Mouse (Mus musculus): ENCODE data around the gene Tmem132d. TPM values are rescaled to one million over a fixed set of nuclear protein-coding genes. Genes with fewer than 3 reads are reported as not detected.

Tmem132d gene
- polyA plus RNA-seq, 2 experiments: 0.33 to 0.58 TPM

DNA sequence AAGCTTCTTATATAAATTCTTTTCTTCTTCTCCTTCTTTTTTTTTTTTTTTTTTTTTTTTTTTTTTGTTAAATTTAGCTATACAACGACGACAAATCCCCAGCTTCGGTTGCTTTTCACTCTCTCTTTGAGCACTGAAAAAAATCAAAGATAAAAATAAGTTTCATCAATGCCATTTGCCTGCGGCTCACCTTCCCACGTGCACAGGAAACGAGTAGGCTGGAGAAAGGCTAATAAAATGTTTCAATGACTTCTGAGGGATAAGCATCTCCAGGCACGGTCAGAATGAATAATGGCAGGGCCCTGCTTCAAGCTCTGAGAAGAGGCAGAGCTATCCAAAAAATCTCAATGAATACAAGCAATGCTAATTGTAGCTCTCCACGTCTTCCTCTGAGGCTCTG lies 330.3 kb downstream of the Tmem132d start:
- no peaks in the 10 kb centered on the region for H3K4me1 ChIP-seq (ENCODE audit: control insufficient read depth, insufficient read depth, low read length)

DNA sequence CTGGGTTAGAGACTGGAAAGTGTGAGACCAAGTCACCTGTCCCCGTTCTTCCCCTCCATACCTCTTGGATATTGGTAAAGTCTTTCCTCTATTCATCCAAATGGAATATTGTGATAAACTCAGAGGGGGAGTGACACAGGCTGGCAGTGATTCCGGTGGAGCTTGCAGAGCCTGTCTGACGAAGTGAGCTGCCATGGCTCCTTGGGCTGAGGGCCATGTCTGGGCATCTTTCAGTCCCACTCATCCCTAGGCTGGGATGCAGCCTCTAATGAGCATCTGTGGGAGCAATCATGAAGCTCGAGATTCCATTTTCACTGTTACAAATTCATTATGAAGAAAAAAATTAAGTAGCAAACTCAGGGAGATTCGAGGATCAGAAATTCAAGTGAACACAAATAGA lies 332.5 kb downstream of the Tmem132d start:
- TF ChIP-seq POLR2A (IDR thresholded peaks at IDR 0.05; ENCODE audit: borderline replicate concordance, extremely low read depth, insufficient read depth, insufficient read length): no peak
- no peak for DNase-seq (ENCODE audit: low spot score)
- no peaks in the 10 kb centered on the region for H3K4me1 ChIP-seq (ENCODE audit: control insufficient read depth, insufficient read depth, low read length)
- ATAC-seq (ENCODE audit: low FRiP score, low read depth): no peak
- H3K36me3 ChIP-seq (ENCODE audit: control insufficient read depth, insufficient read depth, low read length): no peaks in the 10 kb centered on the region
- H3K9me3 ChIP-seq (ENCODE audit: control insufficient read depth, low read length): no peaks in the 10 kb centered on the region
- H3K9ac ChIP-seq (ENCODE audit: low read depth, low read length, severe bottlenecking): no peak overlapping the region
- H3K4me2 ChIP-seq (replicated peaks; ENCODE audit: low read depth, low read length, severe bottlenecking): no peak overlapping the region
- no peak overlapping the region for H3K4me3 ChIP-seq (replicated peaks; ENCODE audit: low read length)
- no peak overlapping the region for H3K27ac ChIP-seq (replicated peaks; ENCODE audit: low read depth, low read length)
- 78% methylated on average over 5 of the region's 5 CpGs for WGBS
- no peaks in the 10 kb centered on the region for H3K27me3 ChIP-seq (ENCODE audit: control insufficient read depth, insufficient read depth, low read length)

More for the DNA sequence above, 330.3 kb downstream of the Tmem132d start:
- Histone ChIP-seq H3K27me3 (ENCODE audit: control insufficient read depth, insufficient read depth, low read length) (no peaks in the 10 kb centered on the region), H3K27ac (replicated peaks; ENCODE audit: low read depth, low read length) (no peak overlapping the region), H3K36me3 (ENCODE audit: control insufficient read depth, insufficient read depth, low read length) (no peaks in the 10 kb centered on the region), H3K4me3 (replicated peaks; ENCODE audit: low read length) (no peak overlapping the region), H3K9ac (ENCODE audit: low read depth, low read length, severe bottlenecking) (no peak overlapping the region), H3K9me3 (ENCODE audit: control insufficient read depth, low read length) (0 out of 2 replicates have a peak, but pooled peaks cover 6% of the 10 kb centered on the region), H3K4me2 (replicated peaks; ENCODE audit: low read depth, low read length, severe bottlenecking) (no peak overlapping the region)
- TF ChIP-seq POLR2A (IDR thresholded peaks at IDR 0.05; ENCODE audit: borderline replicate concordance, extremely low read depth, insufficient read depth, insufficient read length): no peak
- DNase-seq (ENCODE audit: low spot score): no peak
- ATAC-seq (ENCODE audit: low FRiP score, low read depth): no peak
- WGBS: 31% methylated on average over 8 of the region's 8 CpGs

DNA sequence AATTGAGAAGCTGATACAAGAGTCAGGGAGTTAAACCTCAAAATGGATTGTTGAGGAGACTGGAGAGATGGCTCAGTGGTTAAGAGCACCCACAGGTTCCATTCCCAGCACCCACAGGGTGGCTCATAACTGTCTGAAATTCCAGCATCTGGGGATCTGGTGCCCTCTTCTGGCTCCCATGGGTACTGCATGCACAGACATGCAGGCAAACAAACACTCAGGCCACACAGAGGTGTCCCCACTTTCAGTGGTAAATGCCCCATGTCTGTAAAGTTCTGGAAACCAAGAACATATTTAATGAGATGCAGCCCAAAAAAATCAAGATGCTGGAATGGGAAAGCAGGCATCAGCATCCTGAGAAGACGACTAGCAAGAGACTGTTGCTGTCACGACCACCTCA lies 333.4 kb downstream of the Tmem132d start:
- H3K4me1 ChIP-seq (ENCODE audit: control insufficient read depth, insufficient read depth, low read length): no peaks in the 10 kb centered on the region
- H3K4me3 ChIP-seq (replicated peaks; ENCODE audit: low read length): no peak overlapping the region
- TF ChIP-seq POLR2A (IDR thresholded peaks at IDR 0.05; ENCODE audit: borderline replicate concordance, extremely low read depth, insufficient read depth, insufficient read length): no peak
- no peaks in the 10 kb centered on the region for H3K36me3 ChIP-seq (ENCODE audit: control insufficient read depth, insufficient read depth, low read length)
- no peak for DNase-seq (ENCODE audit: low spot score)
- no peaks in the 10 kb centered on the region for H3K27me3 ChIP-seq (ENCODE audit: control insufficient read depth, insufficient read depth, low read length)
- ATAC-seq (ENCODE audit: low FRiP score, low read depth): no peak
- no peak overlapping the region for H3K9ac ChIP-seq (ENCODE audit: low read depth, low read length, severe bottlenecking)
- no peak overlapping the region for H3K27ac ChIP-seq (replicated peaks; ENCODE audit: low read depth, low read length)
- 90% methylated on average over 2 of the region's 2 CpGs for WGBS
- no peaks in the 10 kb centered on the region for H3K9me3 ChIP-seq (ENCODE audit: control insufficient read depth, low read length)
- no peak overlapping the region for H3K4me2 ChIP-seq (replicated peaks; ENCODE audit: low read depth, low read length, severe bottlenecking)

DNA sequence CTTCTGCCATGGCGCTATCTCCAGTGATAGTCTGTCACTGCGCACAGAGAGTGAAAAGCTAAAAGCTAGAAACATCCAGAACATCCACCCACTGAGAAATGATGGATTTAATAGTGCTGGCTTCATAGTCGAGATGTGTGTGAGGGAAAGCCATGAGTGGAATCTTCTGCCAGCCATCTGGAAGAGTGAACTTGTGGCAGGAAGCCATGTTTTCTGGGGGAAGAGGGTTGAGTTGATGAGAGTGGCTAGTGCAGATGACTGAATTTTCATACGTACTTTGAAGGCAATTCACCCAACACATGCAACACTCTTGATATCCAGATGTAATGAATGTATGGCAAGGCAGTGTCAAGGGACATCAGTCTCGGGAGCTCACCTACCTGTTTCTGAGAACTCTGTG lies 342.3 kb downstream of the Tmem132d start:
- WGBS: 71% methylated on average over 5 of the region's 5 CpGs
- no peak overlapping the region for H3K27ac ChIP-seq (replicated peaks; ENCODE audit: low read depth, low read length)
- no peak overlapping the region for H3K9ac ChIP-seq (ENCODE audit: low read depth, low read length, severe bottlenecking)
- 0 out of 2 replicates have a peak, but pooled peaks cover 3% of the 10 kb centered on the region for H3K9me3 ChIP-seq (ENCODE audit: control insufficient read depth, low read length)
- no peak for TF ChIP-seq POLR2A (IDR thresholded peaks at IDR 0.05; ENCODE audit: borderline replicate concordance, extremely low read depth, insufficient read depth, insufficient read length)
- ATAC-seq (ENCODE audit: low FRiP score, low read depth) (no peak), DNase-seq (ENCODE audit: low spot score) (no peak)
- H3K4me2 ChIP-seq (replicated peaks; ENCODE audit: low read depth, low read length, severe bottlenecking): no peak overlapping the region
- H3K36me3 ChIP-seq (ENCODE audit: control insufficient read depth, insufficient read depth, low read length): no peaks in the 10 kb centered on the region
- no peak overlapping the region for H3K4me3 ChIP-seq (replicated peaks; ENCODE audit: low read length)
- no peaks in the 10 kb centered on the region for H3K27me3 ChIP-seq (ENCODE audit: control insufficient read depth, insufficient read depth, low read length)
- H3K4me1 ChIP-seq (ENCODE audit: control insufficient read depth, insufficient read depth, low read length): no peaks in the 10 kb centered on the region

DNA sequence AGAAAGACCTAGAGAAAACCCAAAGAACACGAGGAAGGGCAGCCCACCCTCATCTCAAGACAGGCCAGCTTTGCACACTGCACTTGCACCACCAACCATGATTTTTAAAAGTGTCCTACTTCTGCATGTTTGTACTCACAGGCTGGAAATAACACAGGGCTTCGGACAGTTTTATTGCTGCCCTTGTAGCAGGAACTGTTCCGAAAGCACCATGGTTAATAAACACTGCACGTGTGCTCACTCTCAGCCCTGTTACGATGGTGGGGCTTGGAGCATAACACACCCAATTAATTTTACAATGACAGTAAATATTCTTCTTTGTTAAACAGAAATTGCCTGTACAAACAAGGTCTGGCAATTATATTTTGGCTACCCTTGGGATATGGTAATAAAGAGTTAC lies 357.4 kb downstream of the Tmem132d start:
- Histone ChIP-seq H3K4me3 (replicated peaks; ENCODE audit: low read length) (no peak overlapping the region), H3K9ac (ENCODE audit: low read depth, low read length, severe bottlenecking) (no peak overlapping the region), H3K4me1 (ENCODE audit: control insufficient read depth, insufficient read depth, low read length) (no peaks in the 10 kb centered on the region), H3K27ac (replicated peaks; ENCODE audit: low read depth, low read length) (no peak overlapping the region), H3K9me3 (ENCODE audit: control insufficient read depth, low read length) (no peaks in the 10 kb centered on the region), H3K4me2 (replicated peaks; ENCODE audit: low read depth, low read length, severe bottlenecking) (no peak overlapping the region), H3K36me3 (ENCODE audit: control insufficient read depth, insufficient read depth, low read length) (no peaks in the 10 kb centered on the region), H3K27me3 (ENCODE audit: control insufficient read depth, insufficient read depth, low read length) (no peaks in the 10 kb centered on the region)
- no peak for TF ChIP-seq POLR2A (IDR thresholded peaks at IDR 0.05; ENCODE audit: borderline replicate concordance, extremely low read depth, insufficient read depth, insufficient read length)
- DNase-seq (ENCODE audit: low spot score): no peak
- WGBS: 22% methylated on average over 5 of the region's 5 CpGs
- ATAC-seq (ENCODE audit: low FRiP score, low read depth): no peak

DNA sequence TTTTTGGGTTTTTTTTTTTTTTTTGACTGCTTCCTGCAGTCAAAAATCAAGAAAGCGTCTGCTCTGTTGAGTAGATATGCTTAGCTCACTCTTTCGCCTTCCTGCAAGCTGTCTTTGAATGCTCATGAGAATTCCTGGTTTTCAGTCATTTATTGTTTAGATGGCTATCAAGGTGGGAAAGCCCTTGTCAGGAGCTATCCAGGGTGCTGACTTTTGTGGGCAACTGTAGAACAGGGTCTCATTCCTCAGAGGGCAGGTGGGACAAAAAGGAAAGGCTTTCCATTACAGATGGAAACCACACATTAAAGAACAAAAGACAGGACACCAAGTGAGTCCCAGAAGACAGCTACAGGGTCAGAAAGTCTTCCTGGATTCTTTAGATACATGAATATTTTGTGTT lies 360.3 kb downstream of the Tmem132d start:
- Histone ChIP-seq H3K4me2 (replicated peaks; ENCODE audit: low read depth, low read length, severe bottlenecking) (no peak overlapping the region), H3K9me3 (ENCODE audit: control insufficient read depth, low read length) (no peaks in the 10 kb centered on the region), H3K27me3 (ENCODE audit: control insufficient read depth, insufficient read depth, low read length) (no peaks in the 10 kb centered on the region), H3K9ac (ENCODE audit: low read depth, low read length, severe bottlenecking) (no peak overlapping the region), H3K27ac (replicated peaks; ENCODE audit: low read depth, low read length) (no peak overlapping the region), H3K36me3 (ENCODE audit: control insufficient read depth, insufficient read depth, low read length) (no peaks in the 10 kb centered on the region), H3K4me3 (replicated peaks; ENCODE audit: low read length) (no peak overlapping the region), H3K4me1 (ENCODE audit: control insufficient read depth, insufficient read depth, low read length) (no peaks in the 10 kb centered on the region)
- DNase-seq (ENCODE audit: low spot score) (no peak), ATAC-seq (ENCODE audit: low FRiP score, low read depth) (no peak)
- WGBS: 75% methylated on average over 2 of the region's 2 CpGs
- TF ChIP-seq POLR2A (IDR thresholded peaks at IDR 0.05; ENCODE audit: borderline replicate concordance, extremely low read depth, insufficient read depth, insufficient read length): no peak

All from limb, embryonic 14.5 days (tissue).